Mouse (Mus musculus): ENCODE measurements around the gene Dhrs1.

DNA sequence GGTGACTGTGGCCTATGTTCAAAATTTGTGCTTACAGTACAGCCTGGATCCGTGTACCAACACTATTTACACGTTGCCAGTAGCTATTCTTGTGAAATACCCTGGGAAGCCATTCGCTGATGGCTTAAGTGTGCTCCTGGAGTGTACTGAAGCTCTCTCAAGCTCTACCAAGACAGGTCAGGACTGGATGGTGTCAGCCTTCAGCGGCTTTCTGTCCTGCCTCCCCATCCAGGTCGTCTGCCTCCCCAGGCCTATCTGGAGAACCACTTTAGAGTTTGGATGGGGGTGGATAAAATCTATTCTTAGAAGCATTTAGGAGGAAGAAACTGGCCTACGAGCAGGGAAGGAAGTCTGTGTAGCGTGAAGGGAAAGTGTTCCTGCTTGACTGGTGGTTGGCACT lies 17.7 kb upstream of the Dhrs1 start:
- TF ChIP-seq GATA1 (IDR thresholded peaks at IDR 0.05; ENCODE audit: borderline replicate concordance, low read length) (no peak), FLI1 (IDR thresholded peaks at IDR 0.05; ENCODE audit: low read length) (no peak)

All from megakaryocyte, embryonic 14.5 days (primary cell).